Mouse (Mus musculus): ENCODE results near the gene Ager. TPM values are rescaled to one million over a fixed set of nuclear protein-coding genes. Genes with fewer than 3 reads are reported as not detected.
A peak's percentile ranks its signal among the peaks of the same experiment; 100 is the strongest.

The Ager gene
- polyA plus RNA-seq, 1 experiment from 2014 or later, result 2.2 TPM

GRCm38 (mm10) chr17:34585121-34585520, 12.5 kb upstream of the Ager start:
- H3K27ac ChIP-seq, result peak overlapping the region; percentile 100
- H3K9ac ChIP-seq (replicated peaks), result no peak overlapping the region
- H3K9me3 ChIP-seq, result no peaks in the 10 kb centered on the region
- peaks cover 38% of the 10 kb centered on the region for H3K4me1 ChIP-seq (replicated peaks)
- no peak overlapping the region for H3K4me2 ChIP-seq (replicated peaks)
- H3K4me3 ChIP-seq (replicated peaks), result peak overlapping the region; percentile 63; the same call in 1 of the 2 replicates
- WGBS, result 87% methylated on average over 8 of the region's 8 CpGs
- H3K27me3 ChIP-seq, result no peaks in the 10 kb centered on the region
- no peaks in the 10 kb centered on the region for H3K36me3 ChIP-seq
- ATAC-seq, result no peak

- H3K9me3 ChIP-seq, result no peaks in the 10 kb centered on the region
- H3K4me3 ChIP-seq (replicated peaks), result peak overlapping the region; percentile 63
- peak overlapping the region; percentile 93 for H3K9ac ChIP-seq (replicated peaks)
- peaks cover 48% of the 10 kb centered on the region for H3K4me1 ChIP-seq (replicated peaks)
- 19% methylated on average over 32 of the region's 32 CpGs for WGBS
- peak; percentile 27 for ATAC-seq
- H3K4me2 ChIP-seq (replicated peaks), result peak overlapping the region; percentile 89
- H3K36me3 ChIP-seq, result no peaks in the 10 kb centered on the region
- H3K27me3 ChIP-seq, result no peaks in the 10 kb centered on the region
- H3K27ac ChIP-seq, result peak overlapping the region; percentile 100
Measured at GRCm38 (mm10) chr17:34585877-34586771, 11.5 kb upstream of the Ager start.

DNA sequence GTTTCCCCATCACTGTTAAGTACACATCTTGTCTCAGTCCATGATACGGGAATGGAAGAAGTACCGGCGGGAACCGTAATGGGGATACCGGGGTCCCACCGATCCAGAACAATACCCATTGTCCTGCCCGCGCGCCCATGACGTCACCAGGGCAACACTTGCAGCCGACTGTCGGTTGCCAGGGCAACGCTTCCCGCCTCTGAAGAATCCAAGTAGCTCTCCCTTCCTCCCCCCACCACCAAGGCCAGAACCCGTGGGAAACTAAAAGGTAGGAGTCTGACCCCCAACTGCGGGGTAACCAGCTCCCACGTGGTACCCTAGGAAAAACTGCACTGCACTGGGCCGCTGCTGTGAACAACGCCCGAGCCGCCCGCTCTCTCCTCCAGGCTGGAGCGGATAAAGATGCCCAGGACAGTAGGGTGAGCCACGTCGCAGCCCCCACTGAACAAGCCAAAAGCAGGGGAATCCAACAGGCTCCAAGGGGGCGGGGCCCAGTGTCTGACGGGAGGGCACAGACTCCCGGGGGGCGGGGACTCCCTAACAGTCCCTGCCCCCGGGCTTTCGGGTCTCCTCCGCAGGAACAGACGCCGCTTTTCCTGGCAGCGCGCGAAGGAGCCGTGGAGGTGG, 10.8 kb upstream of the Ager start:
- Histone ChIP-seq H3K4me1 (replicated peaks) (peaks cover 54% of the 10 kb centered on the region), H3K9ac (replicated peaks) (peak overlapping the region; percentile 93), H3K36me3 (no peaks in the 10 kb centered on the region), H3K4me2 (replicated peaks) (peak overlapping the region; percentile 89), H3K27ac (peak overlapping the region; percentile 100), H3K9me3 (no peaks in the 10 kb centered on the region), H3K4me3 (replicated peaks) (peak overlapping the region; percentile 63), H3K27me3 (no peaks in the 10 kb centered on the region)
- WGBS, result 0% methylated on average over 37 of the region's 38 CpGs
- peak; percentile 79 for ATAC-seq

GRCm38 (mm10) chr17:34587423-34587811, 10.2 kb upstream of the Ager start:
- ATAC-seq, result peak; percentile 87

GRCm38 (mm10) chr17:34587814-34588213, 9.8 kb upstream of the Ager start:
- Histone ChIP-seq H3K4me3 (replicated peaks) (peak overlapping the region; percentile 63), H3K9me3 (no peaks in the 10 kb centered on the region), H3K36me3 (no peaks in the 10 kb centered on the region), H3K27ac (peak overlapping the region; percentile 100), H3K27me3 (no peaks in the 10 kb centered on the region), H3K9ac (replicated peaks) (peak overlapping the region; percentile 93), H3K4me1 (replicated peaks) (peaks cover 57% of the 10 kb centered on the region), H3K4me2 (replicated peaks) (peak overlapping the region; percentile 89)
- WGBS, result 3% methylated on average over 19 of the region's 19 CpGs
- ATAC-seq, result no peak

More at GRCm38 (mm10) chr17:34587423-34587811, 10.2 kb upstream of the Ager start:
- Histone ChIP-seq H3K9ac (replicated peaks) (peak overlapping the region; percentile 93), H3K4me2 (replicated peaks) (peak overlapping the region; percentile 89), H3K36me3 (no peaks in the 10 kb centered on the region), H3K4me3 (replicated peaks) (peak overlapping the region; percentile 63), H3K27me3 (no peaks in the 10 kb centered on the region), H3K27ac (peak overlapping the region; percentile 100), H3K4me1 (replicated peaks) (peaks cover 54% of the 10 kb centered on the region), H3K9me3 (no peaks in the 10 kb centered on the region)
- under 1% methylated on average over 37 of the region's 50 CpGs for WGBS

GRCm38 (mm10) chr17:34588767-34589166, 8.9 kb upstream of the Ager start:
- H3K4me3 ChIP-seq (replicated peaks), result no peak overlapping the region
- H3K4me2 ChIP-seq (replicated peaks), result no peak overlapping the region
- 75% methylated on average over 3 of the region's 3 CpGs for WGBS

GRCm38 (mm10) chr17:34589206-34589605, 8.5 kb upstream of the Ager start:
- H3K27me3 ChIP-seq, result no peaks in the 10 kb centered on the region
- no peaks in the 10 kb centered on the region for H3K9me3 ChIP-seq
- 52% methylated on average over 7 of the region's 7 CpGs for WGBS
- peak overlapping the region; percentile 23 for H3K4me2 ChIP-seq (replicated peaks)
- no peak overlapping the region for H3K4me3 ChIP-seq (replicated peaks)
- H3K9ac ChIP-seq (replicated peaks), result no peak overlapping the region
- H3K36me3 ChIP-seq, result no peaks in the 10 kb centered on the region
- H3K4me1 ChIP-seq (replicated peaks), result peaks cover 71% of the 10 kb centered on the region
- ATAC-seq, result no peak
- H3K27ac ChIP-seq, result no peak overlapping the region; the same call in 1 of the 2 replicates

More at GRCm38 (mm10) chr17:34588767-34589166, 8.9 kb upstream of the Ager start:
- H3K36me3 ChIP-seq, result no peaks in the 10 kb centered on the region
- H3K27me3 ChIP-seq, result no peaks in the 10 kb centered on the region
- H3K4me1 ChIP-seq (replicated peaks), result peaks cover 67% of the 10 kb centered on the region
- no peak for ATAC-seq
- no peaks in the 10 kb centered on the region for H3K9me3 ChIP-seq
- no peak overlapping the region for H3K9ac ChIP-seq (replicated peaks)
- H3K27ac ChIP-seq, result no peak overlapping the region

- WGBS, result 30% methylated on average over 7 of the region's 7 CpGs
Measured at GRCm38 (mm10) chr17:34589681-34590101, 8.0 kb upstream of the Ager start, which contains the start of gene Gpsm3. Gene Gpsm3, plus strand, starts transcription at chr17:34589806.

GRCm38 (mm10) chr17:34590154-34590987, 7.3 kb upstream of the Ager start:
- Histone ChIP-seq H3K4me3 (replicated peaks) (peak overlapping the region; percentile 84; the same call in 1 of the 2 replicates), H3K4me1 (replicated peaks) (peaks cover 82% of the 10 kb centered on the region), H3K27ac (peak overlapping the region; percentile 99), H3K9me3 (no peaks in the 10 kb centered on the region), H3K36me3 (peaks cover 9% of the 10 kb centered on the region), H3K27me3 (no peaks in the 10 kb centered on the region), H3K4me2 (replicated peaks) (peak overlapping the region; percentile 96), H3K9ac (replicated peaks) (no peak overlapping the region)
- ATAC-seq, result no peak
- 71% methylated on average over 15 of the region's 15 CpGs for whole genome bisulfite sequencing

More at GRCm38 (mm10) chr17:34589681-34590101, 8.0 kb upstream of the Ager start, which contains the start of gene Gpsm3:
- no peak for ATAC-seq
- Histone ChIP-seq H3K9me3 (no peaks in the 10 kb centered on the region), H3K36me3 (peaks cover 2% of the 10 kb centered on the region), H3K4me1 (replicated peaks) (peaks cover 76% of the 10 kb centered on the region), H3K9ac (replicated peaks) (0 out of 2 replicates have a peak within 1 kb of the TSS, but pooled peaks have one; percentile 32), H3K27me3 (no peaks in the 10 kb centered on the region), H3K4me3 (replicated peaks) (no peak within 1 kb of the TSS), H3K4me2 (replicated peaks) (peak within 1 kb of the TSS; percentile 96), H3K27ac (peak within 1 kb of the TSS; percentile 99)

- Histone ChIP-seq H3K27ac (peak within 1 kb of the TSS; percentile 99), H3K9ac (replicated peaks) (peak within 1 kb of the TSS; percentile 99), H3K4me3 (replicated peaks) (peak within 1 kb of the TSS; percentile 84), H3K4me2 (replicated peaks) (peak within 1 kb of the TSS; percentile 96), H3K9me3 (no peaks in the 10 kb centered on the region), H3K27me3 (no peaks in the 10 kb centered on the region), H3K4me1 (replicated peaks) (peaks cover 78% of the 10 kb centered on the region), H3K36me3 (peaks cover 17% of the 10 kb centered on the region)
- no peak; the same call in 1 of the 2 replicates for ATAC-seq
- 2% methylated on average over 21 of the region's 21 CpGs for WGBS
Measured at GRCm38 (mm10) chr17:34591029-34591993, 6.4 kb upstream of the Ager start, which contains the start of gene Pbx2. Gene Pbx2, plus strand, starts transcription at chr17:34591266.
